Mouse (Mus musculus) heart, embryonic 14.5 days (tissue): ENCODE measurements around the gene Srsf9. TPM values are rescaled to one million over a fixed set of nuclear protein-coding genes. Genes with fewer than 3 reads are reported as not detected.
"Not testable (repeated sequence)": the region's sequence is repeated elsewhere in the genome, so short reads cannot be mapped to it uniquely, and the experiment has no call there.

Experiments used
- ATAC-seq: fragments of 200-750 bp; cut with Nextera tagmentation; 2 replicates; pipeline ENCODE4 v1.8.0; 2017; ENCODE audit warnings: low read depth, moderate TSS enrichment; ENCODE audit not compliant: insufficient number of reproducible peaks, insufficient read depth, low FRiP score
- H3K27ac ChIP-seq, 2 experiments: fragments of 200-500 bp in 1 of 2; fragments of 300-500 bp in 1 of 2; sonication (generic) in 1 of 2; replicated peaks in 1 of 2; 2 replicates each; pipeline ENCODE4 v1.5.1; 2012 to 2014; ENCODE audit warnings: low read depth in 2 of 2, low read length in 2 of 2, control low read depth in 1 of 2, mild to moderate bottlenecking in 1 of 2, mixed read lengths in 1 of 2; ENCODE audit not compliant: control insufficient read depth in 1 of 2, insufficient read depth in 1 of 2
- H3K27me3 ChIP-seq: fragments of 300-500 bp; sonication (generic); 2 replicates; pipeline ENCODE4 v1.6.1; 2014; ENCODE audit warnings: mild to moderate bottlenecking, low read length, control low read depth; ENCODE audit not compliant: control insufficient read depth, insufficient read depth
- H3K36me3 ChIP-seq: fragments of 300-500 bp; sonication (generic); 2 replicates; pipeline ENCODE4 v1.6.1; 2014; ENCODE audit warnings: mild to moderate bottlenecking, control low read depth, low read length, mixed read lengths; ENCODE audit not compliant: control insufficient read depth, insufficient read depth
- H3K4me1 ChIP-seq, 2 experiments: fragments of 200-500 bp in 1 of 2; fragments of 300-500 bp in 1 of 2; sonication (generic) in 1 of 2; 2 replicates each; pipeline ENCODE4 v1.6.1; 2012 to 2014; ENCODE audit warnings: low read length in 2 of 2, control low read depth in 1 of 2, mixed read lengths in 1 of 2; ENCODE audit not compliant: control insufficient read depth in 2 of 2, insufficient read depth in 2 of 2
- H3K4me2 ChIP-seq: fragments of 300-500 bp; sonication (generic); 2 replicates; pipeline ENCODE4 v1.6.1; 2014; ENCODE audit warnings: mild to moderate bottlenecking, low read length
- H3K4me3 ChIP-seq, 2 experiments: fragments of 200-500 bp in 1 of 2; fragments of 300-500 bp in 1 of 2; sonication (generic) in 1 of 2; 2 replicates each; pipeline ENCODE4 v1.5.1; 2012 to 2014; ENCODE audit warnings: low read length in 2 of 2, mild to moderate bottlenecking in 2 of 2, control low read depth in 1 of 2, low read depth in 1 of 2, moderate library complexity in 1 of 2; ENCODE audit not compliant: control insufficient read depth in 1 of 2, insufficient read depth in 1 of 2
- H3K9ac ChIP-seq: fragments of 300-500 bp; sonication (generic); 2 replicates; pipeline ENCODE4 v1.6.1; 2014; ENCODE audit warnings: mild to moderate bottlenecking, low read length
- H3K9me3 ChIP-seq: fragments of 300-500 bp; sonication (generic); 2 replicates; pipeline ENCODE4 v1.6.1; 2016; ENCODE audit warnings: low read length, control low read depth; ENCODE audit not compliant: control insufficient read depth
- WGBS: fragments of 180-500 bp; shearing (Covaris S2); extraction: QIAGEN DNeasy Blood & Tissue Kit; methylation state at CpG from one replicate; pipeline ENCODE4 v1.1.7; 2014; 5-methylcytosine and 5-hydroxymethylcytosine counted together
- polyA plus RNA-seq: library from polyadenylated mRNA; unstranded; fragments of >200 nt; fragmentation: Nextera tagmentation; extraction: Ambion mirVana; gene quantifications from 2 replicates; pipeline ENCODE4 v1.2.1, GENCODE M21; 2014

Gene Srsf9
- polyA plus RNA-seq, 1 experiment from 2014 or later = 104 TPM

GRCm38 (mm10) chr5:115362819-115363714, 36.1 kb downstream of the Srsf9 start:
- Histone ChIP-seq H3K9me3 (no peaks in the 10 kb centered on the region), H3K27ac (no peak overlapping the region), H3K27me3 (no peaks in the 10 kb centered on the region), H3K4me3 (no peak overlapping the region), H3K4me2 (no peak overlapping the region), H3K36me3 (no peaks in the 10 kb centered on the region), H3K9ac (no peak overlapping the region), H3K4me1 (no peaks in the 10 kb centered on the region)
- 21% methylated on average over 19 of the region's 19 CpGs for WGBS
- ATAC-seq = no peak

GRCm38 (mm10) chr5:115364782-115365181, 37.8 kb downstream of the Srsf9 start:
- H3K27ac ChIP-seq = no peak overlapping the region
- no peak overlapping the region for H3K4me2 ChIP-seq
- no peaks in the 10 kb centered on the region for H3K9me3 ChIP-seq
- 86% methylated on average over 4 of the region's 4 CpGs for WGBS
- no peaks in the 10 kb centered on the region for H3K4me1 ChIP-seq
- no peak overlapping the region for H3K4me3 ChIP-seq
- H3K36me3 ChIP-seq = no peaks in the 10 kb centered on the region
- H3K27me3 ChIP-seq = no peaks in the 10 kb centered on the region
- no peak overlapping the region for H3K9ac ChIP-seq
- ATAC-seq = no peak

- 51% methylated on average over 9 of the region's 9 CpGs for WGBS
- peaks cover 6% of the 10 kb centered on the region; the same call in 1 of the 2 replicates for H3K27me3 ChIP-seq
- H3K4me2 ChIP-seq = no peak overlapping the region
- H3K4me1 ChIP-seq = no peaks in the 10 kb centered on the region
- H3K27ac ChIP-seq = no peak overlapping the region
- H3K36me3 ChIP-seq = no peaks in the 10 kb centered on the region
- no peak overlapping the region for H3K4me3 ChIP-seq
- no peak overlapping the region for H3K9ac ChIP-seq
- no peak for ATAC-seq
- H3K9me3 ChIP-seq = no peaks in the 10 kb centered on the region
Observed at GRCm38 (mm10) chr5:115371736-115372135, 44.8 kb downstream of the Srsf9 start.

GRCm38 (mm10) chr5:115373441-115374203, 46.6 kb downstream of the Srsf9 start:
- Histone ChIP-seq H3K4me2 (peak overlapping the region; percentile 75), H3K9ac (peak overlapping the region; percentile 73), H3K9me3 (no peaks in the 10 kb centered on the region), H3K27me3 (peaks cover 6% of the 10 kb centered on the region; the same call in 1 of the 2 replicates), H3K36me3 (no peaks in the 10 kb centered on the region), H3K4me1 (no peaks in the 10 kb centered on the region), H3K4me3 (peak overlapping the region; percentile 30 to 36), H3K27ac (no peak overlapping the region)
- ATAC-seq = no peak
- WGBS = 22% methylated on average over 26 of the region's 26 CpGs

GRCm38 (mm10) chr5:115374204-115374820, 47.3 kb downstream of the Srsf9 start:
- no peaks in the 10 kb centered on the region for H3K9me3 ChIP-seq
- no peak for ATAC-seq
- peak overlapping the region; percentile 75 for H3K4me2 ChIP-seq
- no peaks in the 10 kb centered on the region for H3K4me1 ChIP-seq
- WGBS = 24% methylated on average over 11 of the region's 11 CpGs
- peaks cover 6% of the 10 kb centered on the region; the same call in 1 of the 2 replicates for H3K27me3 ChIP-seq
- no peak overlapping the region for H3K27ac ChIP-seq
- peak overlapping the region; percentile 73 for H3K9ac ChIP-seq
- no peaks in the 10 kb centered on the region for H3K36me3 ChIP-seq
- peak overlapping the region; percentile 30 to 36 for H3K4me3 ChIP-seq

- Histone ChIP-seq H3K27me3 (peaks cover 6% of the 10 kb centered on the region; the same call in 1 of the 2 replicates), H3K4me2 (no peak overlapping the region), H3K9ac (no peak overlapping the region), H3K4me1 (no peaks in the 10 kb centered on the region), H3K4me3 (no peak overlapping the region), H3K9me3 (no peaks in the 10 kb centered on the region), H3K27ac (no peak overlapping the region), H3K36me3 (no peaks in the 10 kb centered on the region)
- ATAC-seq = no peak
- 75% methylated on average over 2 of the region's 2 CpGs for WGBS
Observed at GRCm38 (mm10) chr5:115375436-115375835, 48.5 kb downstream of the Srsf9 start.

GRCm38 (mm10) chr5:115378882-115379281, 51.9 kb downstream of the Srsf9 start:
- H3K4me2 ChIP-seq, H3K9me3 ChIP-seq, H3K36me3 ChIP-seq, H3K4me3 ChIP-seq, ATAC-seq, H3K27ac ChIP-seq, H3K27me3 ChIP-seq, H3K9ac ChIP-seq, H3K4me1 ChIP-seq: not testable (repeated sequence)
- 58% methylated on average over 2 of the region's 2 CpGs for whole genome bisulfite sequencing
